Mouse (Mus musculus): ENCODE measurements at regions not wholly inside any gene's neighbourhood (a gene's known extent, or its start where the extent isn't known, plus 50 kb on each side); places are given as distances from the start of the nearest gene placed in this dataset.

DNA sequence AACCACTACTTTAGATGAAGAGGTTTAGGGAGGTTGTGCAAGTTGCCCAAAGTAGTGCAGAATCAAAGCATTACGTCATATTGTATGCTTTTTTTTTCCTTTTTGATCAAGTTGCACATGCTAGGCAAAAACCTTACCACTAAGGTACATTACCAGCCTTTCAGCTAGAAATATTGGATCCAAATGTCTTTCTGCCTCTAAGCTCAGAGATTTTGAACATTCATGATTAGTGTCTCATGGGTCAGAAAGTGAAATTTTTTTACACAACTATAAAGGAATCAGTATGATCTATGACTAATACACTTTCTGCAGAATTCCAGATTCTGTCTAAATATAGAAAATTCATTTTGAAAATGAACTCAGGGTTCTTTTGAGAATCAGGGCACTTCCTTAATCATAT, 92.3 kb upstream of the Cdkn2b start:
- Histone ChIP-seq H3K36me3 (replicated peaks in 1 of 2; ENCODE audit: control insufficient read depth in 1 of 2, insufficient read depth in 1 of 2, low read length in 1 of 2) (peaks cover 15 to 46% of the 10 kb centered on the region in 2 experiments), H3K4me1 (ENCODE audit: control insufficient read depth in 1 of 2, insufficient read depth in 2 of 2) (peaks cover 26 to 68% of the 10 kb centered on the region in 2 experiments), H3K27me3 (replicated peaks) (no peaks in the 10 kb centered on the region), H3K27ac (ENCODE audit: insufficient read depth, low read depth) (no peak overlapping the region; the same call in 1 of the 2 replicates), H3K4me3 (replicated peaks in 1 of 3; ENCODE audit: low read depth in 2 of 3, low read length in 2 of 3, poor library complexity in 1 of 3) (no peak overlapping the region), H3K9me3 (replicated peaks; ENCODE audit: low read length) (no peaks in the 10 kb centered on the region), H3K9ac (ENCODE audit: insufficient read depth, low read depth) (no peak overlapping the region; the same call in 1 of the 2 replicates), H3K4me2 (ENCODE audit: insufficient read depth, low read depth, poor library complexity, severe bottlenecking) (no peak overlapping the region), H3K79me2 (replicated peaks; ENCODE audit: control insufficient read depth, extremely low read depth, insufficient read depth, poor library complexity, severe bottlenecking) (no peaks in the 10 kb centered on the region)
- dilution Hi-C loops (cut with MboI; ENCODE audit: extremely low pct_ligation_motif_present, extremely low pct_unique_long_range_greater_than_20kb, low sequenced_read_pairs), result no loop called here
- in situ Hi-C loops (cut with MboI; ENCODE audit: low pct_ligation_motif_present, low pct_unique_long_range_greater_than_20kb, low sequenced_read_pairs), result loop anchor here (10.0 kb wide), 1 partner anchor 122 kb away; no protein-coding TSS in a partner anchor
- no peak for DNase-seq (ENCODE audit: extremely low read depth)
- TF ChIP-seq JUND (conservative IDR thresholded peaks at IDR 0.05; ENCODE audit: low read depth, low read length) (no peak), TCF12 (IDR thresholded peaks at IDR 0.05; ENCODE audit: low read depth, low read length) (no peak), CTCF (conservative IDR thresholded peaks at IDR 0.05 in 1 of 2, IDR thresholded peaks at IDR 0.05 in 1 of 2; ENCODE audit: low read depth in 2 of 2, low read length in 2 of 2) (no peak), ETS1 (conservative IDR thresholded peaks at IDR 0.05; ENCODE audit: low read depth, low read length) (no peak), EP300 (IDR thresholded peaks at IDR 0.05; ENCODE audit: low read length) (no peak), JUN (IDR thresholded peaks at IDR 0.05; ENCODE audit: insufficient read depth, low read depth, low read length) (no peak), MXI1 (IDR thresholded peaks at IDR 0.05; ENCODE audit: low read depth, low read length) (no peak), POLR2A (IDR thresholded peaks at IDR 0.05; ENCODE audit: low read depth, low read length) (no peak), CHD1 (IDR thresholded peaks at IDR 0.05; ENCODE audit: low read depth, low read length) (no peak)

DNA sequence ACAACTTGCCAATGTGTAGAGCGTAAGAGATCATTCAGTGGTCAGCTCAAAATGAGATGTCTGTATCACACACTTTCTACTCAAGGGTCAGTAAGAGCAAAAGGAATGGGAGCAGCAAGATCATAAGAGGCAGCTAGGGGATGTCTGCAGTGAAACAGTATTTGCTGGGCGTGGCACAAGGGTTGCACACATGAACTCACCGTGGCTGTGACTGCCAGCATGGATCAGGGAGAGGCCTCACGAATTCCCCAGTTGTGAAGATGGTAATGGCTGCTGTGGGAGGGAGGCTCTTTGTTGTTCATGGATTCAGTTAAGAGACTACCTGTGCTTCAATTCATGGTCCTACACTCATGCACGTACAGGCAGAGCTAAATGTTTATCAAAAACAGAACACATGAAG, 91.5 kb upstream of the Cdkn2b start:
- dilution Hi-C loops (cut with MboI; ENCODE audit: extremely low pct_ligation_motif_present, extremely low pct_unique_long_range_greater_than_20kb, low sequenced_read_pairs) (no loop called here), in situ Hi-C loops (cut with MboI; ENCODE audit: low pct_ligation_motif_present, low pct_unique_long_range_greater_than_20kb, low sequenced_read_pairs) (loop anchor here (10.0 kb wide), 1 partner anchor 122 kb away; no protein-coding TSS in a partner anchor)
- Histone ChIP-seq H3K36me3 (replicated peaks in 1 of 2; ENCODE audit: control insufficient read depth in 1 of 2, insufficient read depth in 1 of 2, low read length in 1 of 2) (peaks cover 19 to 46% of the 10 kb centered on the region in 2 experiments), H3K27ac (ENCODE audit: insufficient read depth, low read depth) (peak overlapping the region; percentile 52), H3K4me1 (ENCODE audit: control insufficient read depth in 1 of 2, insufficient read depth in 2 of 2) (peaks cover 26 to 68% of the 10 kb centered on the region in 2 experiments), H3K4me2 (ENCODE audit: insufficient read depth, low read depth, poor library complexity, severe bottlenecking) (no peak overlapping the region), H3K4me3 (replicated peaks in 1 of 3; ENCODE audit: low read depth in 2 of 3, low read length in 2 of 3, poor library complexity in 1 of 3) (no peak overlapping the region), H3K27me3 (replicated peaks) (no peaks in the 10 kb centered on the region), H3K9ac (ENCODE audit: insufficient read depth, low read depth) (no peak overlapping the region), H3K79me2 (replicated peaks; ENCODE audit: control insufficient read depth, extremely low read depth, insufficient read depth, poor library complexity, severe bottlenecking) (no peaks in the 10 kb centered on the region), H3K9me3 (replicated peaks; ENCODE audit: low read length) (no peaks in the 10 kb centered on the region)
- TF ChIP-seq CHD2 (IDR thresholded peaks at IDR 0.05; ENCODE audit: low read length), result no peak
- TF ChIP-seq PAX5 (IDR thresholded peaks at IDR 0.05; ENCODE audit: low read length), result no peak
- TF ChIP-seq MAZ (IDR thresholded peaks at IDR 0.05; ENCODE audit: low read depth, low read length), result no peak
- TF ChIP-seq RCOR1 (conservative IDR thresholded peaks at IDR 0.05; ENCODE audit: low read depth, low read length), result no peak
- no peak for DNase-seq (ENCODE audit: extremely low read depth)

DNA sequence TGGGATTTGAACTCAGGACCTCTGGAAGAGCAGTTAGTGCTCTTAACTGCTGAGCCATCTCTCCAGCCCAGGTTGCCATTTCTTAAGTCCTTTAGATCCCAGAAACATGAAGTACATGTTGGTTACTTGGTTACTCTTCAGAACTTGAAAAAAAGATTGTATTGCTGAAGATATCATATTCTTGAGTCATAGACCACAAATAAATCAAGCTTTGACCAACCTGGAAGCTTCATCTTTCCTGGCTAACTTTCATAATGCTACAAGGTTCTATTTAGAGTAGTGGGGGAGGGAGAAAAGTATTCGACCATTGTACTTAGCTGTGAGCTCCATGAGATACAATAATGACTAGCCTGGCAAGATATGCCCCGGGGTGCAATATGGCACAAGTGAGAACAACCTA, 90.9 kb upstream of the Cdkn2b start:
- Histone ChIP-seq H3K79me2 (replicated peaks; ENCODE audit: control insufficient read depth, extremely low read depth, insufficient read depth, poor library complexity, severe bottlenecking) (no peaks in the 10 kb centered on the region; the same call in 1 of the 2 replicates), H3K27ac (ENCODE audit: insufficient read depth, low read depth) (peak overlapping the region; percentile 45; the same call in 1 of the 2 replicates), H3K36me3 (replicated peaks in 1 of 2; ENCODE audit: control insufficient read depth in 1 of 2, insufficient read depth in 1 of 2, low read length in 1 of 2) (peaks cover 20 to 46% of the 10 kb centered on the region in 2 experiments), H3K4me3 (replicated peaks in 1 of 3; ENCODE audit: low read depth in 2 of 3, low read length in 2 of 3, poor library complexity in 1 of 3) (no peak overlapping the region), H3K9ac (ENCODE audit: insufficient read depth, low read depth) (no peak overlapping the region), H3K4me2 (ENCODE audit: insufficient read depth, low read depth, poor library complexity, severe bottlenecking) (no peak overlapping the region), H3K9me3 (replicated peaks; ENCODE audit: low read length) (no peaks in the 10 kb centered on the region), H3K27me3 (replicated peaks) (no peaks in the 10 kb centered on the region), H3K4me1 (ENCODE audit: control insufficient read depth in 1 of 2, insufficient read depth in 2 of 2) (peaks cover 26 to 65% of the 10 kb centered on the region in 2 experiments)
- dilution Hi-C loops (cut with MboI; ENCODE audit: extremely low pct_ligation_motif_present, extremely low pct_unique_long_range_greater_than_20kb, low sequenced_read_pairs) (no loop called here), in situ Hi-C loops (cut with MboI; ENCODE audit: low pct_ligation_motif_present, low pct_unique_long_range_greater_than_20kb, low sequenced_read_pairs) (loop anchor here (10.0 kb wide), 1 partner anchor 123 kb away; no protein-coding TSS in a partner anchor)
- DNase-seq (ENCODE audit: extremely low read depth), result no peak
- TF ChIP-seq NELFE (IDR thresholded peaks at IDR 0.05; ENCODE audit: low read depth, low read length) (no peak), MEF2A (IDR thresholded peaks at IDR 0.05; ENCODE audit: borderline replicate concordance, low read depth, low read length) (no peak), IRF4 (IDR thresholded peaks at IDR 0.05; ENCODE audit: low read depth, low read length) (no peak), CHD2 (IDR thresholded peaks at IDR 0.05; ENCODE audit: low read length) (no peak), RCOR1 (conservative IDR thresholded peaks at IDR 0.05; ENCODE audit: low read depth, low read length) (no peak), MAX (IDR thresholded peaks at IDR 0.05; ENCODE audit: low read length) (no peak), ETS1 (conservative IDR thresholded peaks at IDR 0.05; ENCODE audit: low read depth, low read length) (no peak), USF2 (conservative IDR thresholded peaks at IDR 0.05; ENCODE audit: low read depth, low read length) (no peak), JUN (IDR thresholded peaks at IDR 0.05; ENCODE audit: insufficient read depth, low read depth, low read length) (no peak)
